10 mouse cellular contexts compared by ENCODE assay signal in genomic region chr8:92555631-92556030, GRCm38 (mm10).
A peak's percentile ranks its signal among the peaks of the same experiment; 100 is the strongest.
DNase-seq lines count a peak whose midpoint lies in the region; ATAC-seq lines count a peak whose summit lies in the region.
"Had no signal": no experiment of that assay in that cellular context is flagged by ENCODE, and none has a peak within 500 bp of the region (broad histone marks: within the 10 kb centered on the region; RNA-seq: fewer than 3 reads in every experiment).

No protein-coding gene starts in this region.

- DNase-seq in cerebellum, adult 11-12 months: peak; percentile 1
- DNase-seq in cerebellum, adult 8-10 months: no peak
- peak; percentile 10 to 16 for DNase-seq in kidney, postnatal 4 days
- DNase-seq in kidney, adult 11 months: no peak
- peak; percentile 57 to 73 for DNase-seq in cerebellum, postnatal 10 days
- peak; percentile 19 for DNase-seq in heart, postnatal 25 days (ENCODE audit: low spot score)
- DNase-seq in right cerebral cortex, postnatal 14 days: no peak
- DNase-seq: kidney, postnatal 25 days; lung, adult 18-20 months had no signal

- ATAC-seq in activated CD4-positive, CD25-positive, alpha-beta regulatory T cell, adult 4 months: no peak

- intact Hi-C loops in heart, postnatal 25 days (cut with DNase I): no loop called here

Comparison
In these comparisons a context has a peak if more than half of its experiments do, and no peak if none do; other contexts are left out.
1. DNase-seq: peak in cerebellum, adult 11-12 months (single experiment), kidney, postnatal 4 days (2 of 2), cerebellum, postnatal 10 days (2 of 2) and heart, postnatal 25 days (single experiment); none in cerebellum, adult 8-10 months (single experiment), kidney, adult 11 months (single experiment) and right cerebral cortex, postnatal 14 days (single experiment).